Mouse (Mus musculus) bone marrow macrophage, adult 2 months (primary cell): ENCODE data around the gene Akna. TPM values are rescaled to one million over a fixed set of nuclear protein-coding genes. Genes with fewer than 3 reads are reported as not detected.

Experiments used
- H3K27ac ChIP-seq: 2 replicates; pipeline ENCODE4 v1.5.1; 2012; ENCODE audit warnings: low read depth, low read length; ENCODE audit not compliant: insufficient read depth
- H3K4me1 ChIP-seq: 2 replicates; pipeline ENCODE4 v1.6.1; 2012; ENCODE audit warnings: low read length; ENCODE audit not compliant: control insufficient read depth, insufficient read depth
- H3K4me3 ChIP-seq: 2 replicates; pipeline ENCODE4 v1.5.1; 2012; ENCODE audit warnings: mild to moderate bottlenecking, low read length, moderate library complexity; ENCODE audit not compliant: insufficient read depth
- CTCF ChIP-seq: IDR thresholded peaks from 2 replicates; pipeline ENCODE4 v1.5.1; 2012; ENCODE audit warnings: low read depth, mild to moderate bottlenecking, low read length, moderate library complexity
- POLR2A ChIP-seq: IDR thresholded peaks from 2 replicates; pipeline ENCODE4 v1.6.1; 2012; ENCODE audit warnings: mild to moderate bottlenecking, low read depth, low read length, borderline replicate concordance
- polyA plus RNA-seq: library from polyadenylated mRNA; stranded (reverse); fragments of >200 nt; gene quantifications from 2 replicates; pipeline ENCODE4 v1.2.4, GENCODE M21; 2012; ENCODE audit not compliant: missing spikeins, insufficient read depth, insufficient read length

Gene Akna
- polyA plus RNA-seq, 1 experiment, result 39.4 TPM

DNA sequence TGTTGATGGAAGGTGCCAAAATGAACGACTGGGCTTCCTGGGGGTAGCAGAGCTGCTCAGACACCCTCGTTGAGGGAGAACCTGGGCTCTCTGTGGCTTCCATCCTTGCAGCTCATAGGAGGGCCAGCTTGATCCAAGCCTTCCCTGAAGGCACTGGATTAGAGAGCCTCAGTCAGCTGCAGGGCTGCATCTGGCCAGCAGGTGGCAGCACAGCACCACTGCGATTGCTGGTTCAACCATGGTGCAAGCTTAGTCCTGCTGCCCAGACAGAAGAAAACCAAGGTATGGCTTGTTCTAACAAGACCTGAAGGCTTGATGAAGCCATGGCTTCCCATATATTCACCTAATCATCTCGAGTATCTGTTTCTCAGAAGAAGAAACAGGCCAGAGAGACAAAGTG, 34.6 kb downstream of the Akna start:
- H3K4me1 ChIP-seq, result peaks cover 16% of the 10 kb centered on the region
- no peak overlapping the region for H3K27ac ChIP-seq
- H3K4me3 ChIP-seq, result no peak overlapping the region
- TF ChIP-seq POLR2A (no peak), CTCF (peak; percentile 71)

DNA sequence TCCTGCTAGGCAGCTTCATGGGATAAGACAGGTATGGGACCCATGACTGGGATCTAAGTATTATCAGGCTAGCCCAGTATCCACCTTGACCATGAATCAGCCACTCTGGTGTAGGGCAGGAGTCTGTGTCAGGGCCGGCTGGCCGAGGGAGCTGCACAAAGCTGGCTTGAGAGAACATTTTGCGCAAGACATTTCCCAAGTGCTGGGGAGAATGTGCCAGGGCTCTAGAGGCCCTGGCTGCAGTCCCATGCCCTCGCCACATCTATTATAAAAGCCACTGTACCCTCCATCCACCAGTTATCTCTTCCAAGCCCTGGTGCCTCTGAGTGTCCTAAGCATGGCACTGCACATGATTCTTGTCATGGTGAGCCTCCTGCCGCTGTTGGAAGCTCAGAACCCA, 41.0 kb downstream of the Akna start, which contains the start of gene Orm2:
Gene Orm2 (plus strand): TSS at position 300 of the 400 bp plus-strand sequence.
- Histone ChIP-seq H3K27ac (no peak within 1 kb of the TSS), H3K4me1 (peaks cover 39% of the 10 kb centered on the region), H3K4me3 (no peak within 1 kb of the TSS)
- TF ChIP-seq CTCF (no peak), POLR2A (no peak)

DNA sequence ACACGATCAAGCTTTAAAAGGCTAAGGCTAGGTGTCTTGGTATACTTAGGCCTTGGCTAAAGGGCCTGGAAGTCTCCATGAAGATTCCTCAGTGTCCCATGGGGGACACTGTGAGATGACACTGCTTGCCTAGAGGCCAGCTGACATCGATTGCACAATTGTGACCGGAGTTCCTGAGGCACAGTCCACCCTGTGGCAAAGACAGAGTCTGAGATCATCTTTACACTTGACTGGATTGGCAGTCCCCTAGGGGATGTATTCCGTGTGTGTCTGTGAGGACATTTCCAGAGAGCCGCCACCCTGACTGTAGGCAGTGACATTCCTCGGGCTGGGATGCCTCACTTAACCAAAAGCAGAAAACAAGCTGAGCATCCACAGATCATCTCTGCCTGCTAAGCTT, 43.3 kb downstream of the Akna start:
- no peak for TF ChIP-seq POLR2A
- no peak for TF ChIP-seq CTCF
- Histone ChIP-seq H3K4me3 (no peak overlapping the region), H3K4me1 (peaks cover 47% of the 10 kb centered on the region), H3K27ac (no peak overlapping the region)

DNA sequence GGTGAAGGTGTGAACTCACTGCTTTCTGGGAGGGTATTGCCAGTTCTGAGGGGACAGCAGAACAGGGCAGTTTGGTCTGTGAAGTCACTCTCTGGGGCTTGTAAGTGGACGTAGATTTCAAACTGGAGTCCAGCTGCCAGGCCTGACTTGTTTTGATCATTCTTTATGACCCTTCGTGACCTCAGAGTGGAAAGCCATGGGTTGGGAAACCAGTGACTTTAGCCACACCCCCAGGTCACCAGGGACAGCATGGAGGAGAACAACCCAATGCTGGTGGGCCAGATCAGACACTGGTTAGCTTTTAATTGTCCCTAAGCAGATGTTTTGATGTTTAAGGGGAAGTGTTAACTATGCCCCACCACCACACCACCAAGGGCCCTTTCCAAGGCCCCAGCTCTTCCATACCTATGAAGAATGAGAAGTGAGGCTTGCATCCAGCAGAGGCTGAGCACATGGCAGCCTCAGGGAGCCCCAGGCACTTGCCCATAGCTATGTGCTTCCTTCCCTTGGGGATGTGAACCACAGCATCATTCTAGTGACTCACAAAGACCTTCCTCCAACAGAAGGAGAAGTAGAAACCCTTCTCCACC, 46.1 kb downstream of the Akna start:
- TF ChIP-seq POLR2A (no peak), CTCF (no peak)
- Histone ChIP-seq H3K4me3 (no peak overlapping the region), H3K27ac (no peak overlapping the region), H3K4me1 (peaks cover 52% of the 10 kb centered on the region)

DNA sequence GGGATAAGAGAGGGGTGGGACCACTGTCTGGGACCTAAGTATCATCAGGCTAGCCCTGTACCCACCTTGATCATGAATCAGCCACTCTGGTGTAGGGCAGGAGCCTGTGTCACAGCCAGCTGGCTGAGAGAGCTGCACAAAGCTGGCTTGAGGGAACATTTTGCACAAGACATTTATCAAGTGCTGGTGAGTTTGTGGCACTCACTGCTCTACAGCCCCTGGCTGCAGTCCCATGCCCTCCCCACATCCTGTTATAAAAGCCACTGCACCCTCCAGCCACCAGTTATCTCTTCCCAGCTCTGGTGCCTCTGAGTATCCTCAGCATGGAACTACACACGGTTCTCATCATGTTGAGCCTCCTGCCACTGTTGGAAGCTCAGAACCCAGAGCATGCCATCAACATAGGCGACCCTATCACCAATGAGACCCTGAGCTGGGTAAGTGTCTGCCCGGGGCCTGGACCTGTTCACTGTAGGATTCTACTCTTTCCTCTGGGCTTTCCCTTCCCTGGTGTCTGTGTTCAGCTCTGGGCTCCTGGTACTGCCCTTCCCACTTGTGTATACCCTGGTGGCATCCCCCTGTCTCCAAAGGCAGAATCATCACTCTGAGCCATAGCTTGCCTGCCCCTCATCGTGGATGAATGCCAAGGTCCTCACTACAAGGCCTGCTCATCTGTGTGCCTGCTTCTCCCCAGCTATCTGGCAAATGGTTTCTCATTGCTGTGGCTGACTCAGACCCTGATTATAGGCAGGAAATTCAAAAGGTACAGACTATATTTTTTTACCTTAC, 47.1 kb downstream of the Akna start, which contains the start of gene Orm3:
Gene Orm3 (plus strand): TSS at position 286 of the 789 bp plus-strand sequence.
- Histone ChIP-seq H3K4me3 (no peak within 1 kb of the TSS), H3K27ac (no peak within 1 kb of the TSS), H3K4me1 (peaks cover 45% of the 10 kb centered on the region)
- no peak for TF ChIP-seq POLR2A
- TF ChIP-seq CTCF, result no peak

DNA sequence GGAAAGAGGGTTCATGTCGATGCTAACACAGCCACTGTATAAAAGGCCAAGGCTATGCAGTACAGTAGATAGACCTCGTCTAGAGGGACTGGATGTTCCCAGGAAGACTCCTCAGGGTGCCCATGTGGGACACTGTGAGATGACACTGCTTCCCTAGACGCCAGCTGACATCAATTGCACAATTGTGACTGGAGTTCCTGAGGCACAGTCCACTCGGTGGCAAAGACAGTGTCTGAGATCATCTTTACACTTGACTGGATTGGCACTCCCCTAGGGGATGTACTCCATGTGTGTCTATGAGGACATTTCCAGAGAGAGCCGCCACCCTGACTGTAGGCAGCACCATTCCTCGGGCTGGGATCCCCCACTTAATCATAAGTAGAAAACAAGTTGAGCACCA, 54.6 kb downstream of the Akna start:
- Histone ChIP-seq H3K4me3 (no peak overlapping the region), H3K27ac (no peak overlapping the region), H3K4me1 (peaks cover 20% of the 10 kb centered on the region)
- TF ChIP-seq POLR2A (no peak), CTCF (no peak)

DNA sequence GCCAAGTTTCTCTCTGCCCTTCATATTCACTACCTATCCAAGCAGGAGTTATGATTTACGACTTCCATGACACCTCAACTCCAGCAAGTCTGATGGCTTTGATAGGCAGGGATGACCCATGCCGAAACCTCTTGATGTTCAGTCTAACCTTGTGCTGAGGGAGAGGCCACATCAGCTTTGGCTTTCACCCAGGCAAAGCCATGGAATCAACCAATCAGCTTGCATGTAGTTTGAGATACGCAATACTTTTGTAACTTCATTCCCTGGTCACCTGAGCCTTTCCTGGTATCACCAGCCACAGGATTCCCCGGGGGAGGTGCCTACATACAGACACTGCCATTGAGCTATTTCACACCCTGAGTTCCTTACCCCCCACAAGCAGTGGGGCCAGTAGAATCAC, 56.5 kb downstream of the Akna start:
- H3K27ac ChIP-seq, result no peak overlapping the region
- TF ChIP-seq CTCF (no peak), POLR2A (no peak)
- no peak overlapping the region for H3K4me3 ChIP-seq
- peaks cover 20% of the 10 kb centered on the region for H3K4me1 ChIP-seq

DNA sequence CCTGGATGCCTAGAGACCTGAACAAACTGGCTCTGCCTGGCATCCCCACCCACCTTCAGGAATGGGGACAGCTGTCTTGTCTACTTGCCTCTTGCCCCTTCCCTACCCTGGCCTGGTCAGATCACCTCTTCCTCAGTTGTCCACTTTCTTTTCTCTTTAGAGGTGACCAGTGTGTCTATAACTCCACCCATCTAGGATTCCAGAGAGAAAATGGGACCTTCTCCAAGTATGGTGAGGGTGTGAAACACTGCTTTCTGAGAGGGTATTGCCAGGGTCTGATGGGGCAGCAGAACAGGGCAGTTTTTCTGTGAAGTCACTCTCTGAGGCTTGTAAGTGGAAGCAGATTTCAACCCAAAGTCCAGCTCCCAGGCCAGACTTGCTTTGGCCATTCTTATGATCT, 57.9 kb downstream of the Akna start:
- Histone ChIP-seq H3K27ac (no peak overlapping the region), H3K4me1 (peaks cover 20% of the 10 kb centered on the region), H3K4me3 (no peak overlapping the region)
- TF ChIP-seq CTCF, result no peak
- no peak for TF ChIP-seq POLR2A

DNA sequence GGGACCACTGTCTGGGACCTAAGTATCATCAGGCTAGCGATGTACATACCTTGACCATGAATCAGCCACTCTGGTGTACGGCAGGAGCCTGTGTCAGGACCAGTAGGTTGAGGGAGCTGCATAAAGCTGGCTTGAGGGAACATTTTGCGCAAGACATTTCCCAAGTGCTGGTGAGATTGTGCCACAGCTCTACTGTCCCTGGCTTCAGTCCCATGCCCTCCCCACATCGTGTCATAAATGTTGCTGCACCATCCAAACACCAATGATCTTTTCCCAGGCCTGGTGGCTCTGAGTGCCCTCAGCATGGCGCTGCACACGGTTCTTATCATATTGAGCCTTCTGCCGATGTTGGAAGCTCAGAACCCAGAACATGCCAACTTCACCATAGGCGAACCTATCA, 58.9 kb downstream of the Akna start, which contains the start of gene Orm1:
Gene Orm1 (plus strand): TSS at position 266 of the 400 bp plus-strand sequence.
- TF ChIP-seq POLR2A (no peak), CTCF (no peak)
- Histone ChIP-seq H3K4me1 (peaks cover 20% of the 10 kb centered on the region), H3K4me3 (no peak within 1 kb of the TSS), H3K27ac (no peak within 1 kb of the TSS)

DNA sequence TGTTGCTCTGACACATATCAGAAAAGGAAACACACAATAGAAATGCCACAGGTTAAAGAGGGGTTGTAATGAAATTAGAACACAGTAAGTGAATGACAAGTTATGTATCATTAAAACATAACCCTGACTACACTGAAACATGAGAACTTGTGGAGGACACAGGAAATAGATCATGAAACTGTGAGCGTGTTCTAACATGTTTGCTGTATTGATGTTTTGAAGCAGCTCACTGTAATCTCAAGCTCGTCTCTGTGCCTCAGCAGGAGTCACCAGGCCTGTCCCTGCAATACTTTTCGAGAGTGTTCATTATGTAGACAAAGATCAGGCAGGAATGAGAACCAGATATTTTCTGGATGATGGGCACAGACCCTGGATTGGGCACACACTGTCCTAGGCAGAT, 59.5 kb downstream of the Akna start:
- Histone ChIP-seq H3K4me1 (peaks cover 17% of the 10 kb centered on the region), H3K27ac (no peak overlapping the region), H3K4me3 (no peak overlapping the region)
- no peak for TF ChIP-seq POLR2A
- TF ChIP-seq CTCF, result no peak

DNA sequence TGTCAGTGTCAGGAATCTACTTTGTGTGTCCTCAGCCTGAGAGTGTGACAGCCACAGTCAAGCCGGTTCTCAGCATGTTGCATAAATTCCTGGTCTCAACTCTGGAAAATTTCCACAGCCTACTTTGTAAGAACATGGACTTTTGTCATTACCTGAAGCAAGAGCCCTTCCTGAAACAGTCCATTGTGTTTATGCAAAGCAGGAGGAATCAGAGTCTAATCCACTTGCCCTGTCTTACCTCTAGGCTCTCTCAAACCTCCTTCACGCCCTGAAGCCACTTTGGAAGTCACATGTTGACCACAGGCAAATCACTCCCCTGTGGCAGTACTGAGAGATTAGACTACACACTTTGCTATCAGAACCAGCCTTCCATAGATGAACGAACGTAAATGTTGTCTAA, 60.7 kb downstream of the Akna start:
- Histone ChIP-seq H3K4me3 (no peak overlapping the region), H3K4me1 (peaks cover 10% of the 10 kb centered on the region), H3K27ac (no peak overlapping the region)
- no peak for TF ChIP-seq CTCF
- no peak for TF ChIP-seq POLR2A
